Mouse (Mus musculus) heart, embryonic 10.5 days (tissue): ENCODE results near the gene Ifit3. TPM values are rescaled to one million over a fixed set of nuclear protein-coding genes. Genes with fewer than 3 reads are reported as not detected.

Source experiments
- DNase-seq: peaks from one replicate; pipeline ENCODE4 v3.0.0-alpha.2; 2017; ENCODE audit warnings: low spot score
- H3K27ac ChIP-seq: fragments of 300-500 bp; sonication (generic); 2 replicates; pipeline ENCODE4 v1.5.1; 2016; ENCODE audit warnings: mild to moderate bottlenecking
- H3K27me3 ChIP-seq: fragments of 300-500 bp; sonication (generic); 2 replicates; pipeline ENCODE4 v1.6.1; 2016; ENCODE audit warnings: mild to moderate bottlenecking; ENCODE audit not compliant: poor library complexity, insufficient read depth, severe bottlenecking
- H3K36me3 ChIP-seq: fragments of 300-500 bp; sonication (generic); 2 replicates; pipeline ENCODE4 v1.6.1; 2016; ENCODE audit warnings: mild to moderate bottlenecking, moderate library complexity
- H3K4me1 ChIP-seq: fragments of 300-500 bp; sonication (generic); 2 replicates; pipeline ENCODE4 v1.6.1; 2016; ENCODE audit warnings: mild to moderate bottlenecking
- H3K4me3 ChIP-seq: fragments of 300-500 bp; sonication (generic); 2 replicates; pipeline ENCODE4 v1.5.1; 2016; ENCODE audit warnings: mild to moderate bottlenecking, moderate library complexity
- H3K9me3 ChIP-seq: fragments of 300-500 bp; sonication (generic); 2 replicates; pipeline ENCODE4 v1.6.1; 2016; ENCODE audit warnings: mild to moderate bottlenecking, moderate library complexity
- WGBS: fragments of 180-500 bp; shearing (Covaris S2); methylation state at CpG from one replicate; pipeline ENCODE4 v1.1.7; 2016; 5-methylcytosine and 5-hydroxymethylcytosine counted together
- polyA plus RNA-seq: library from polyadenylated mRNA; unstranded; fragments of >200 nt; fragmentation: Nextera tagmentation; extraction: Ambion mirVana; gene quantifications from 2 replicates; pipeline ENCODE4 v1.2.1, GENCODE M21; 2016

Ifit3 gene
- polyA plus RNA-seq, 1 experiment from 2014 or later = 0.16 TPM

DNA sequence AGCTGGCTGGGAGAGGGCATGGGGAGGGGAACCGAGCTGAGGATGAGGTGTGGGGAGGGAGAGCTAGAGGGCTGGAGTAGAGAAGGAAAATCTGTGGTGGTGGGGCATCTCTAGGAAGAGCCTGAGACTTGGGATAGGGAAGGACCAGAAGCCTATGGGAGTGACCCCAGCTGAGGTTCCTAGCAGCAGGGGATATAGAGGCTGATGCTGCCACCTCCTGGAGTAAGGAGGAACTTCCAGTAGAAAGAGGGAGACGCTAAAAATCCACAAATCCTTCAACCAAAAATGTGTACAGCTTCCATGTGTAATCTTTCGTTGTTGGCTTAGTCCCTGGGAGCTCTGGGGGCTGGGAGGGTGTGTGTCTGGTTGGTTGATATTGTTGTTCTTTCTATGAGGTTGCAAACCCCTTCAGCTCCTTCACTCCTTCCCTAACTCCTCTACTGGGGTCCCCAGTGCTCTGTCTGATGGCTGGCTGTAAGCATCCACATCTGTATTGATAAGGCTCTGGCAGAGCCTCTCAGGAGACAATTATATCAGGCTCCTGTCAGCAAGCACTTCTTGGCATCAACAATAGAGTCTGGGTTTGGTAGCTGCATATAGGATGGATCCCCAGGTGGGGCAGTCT lies 53.7 kb downstream of the Ifit3 start:
- peaks cover 4% of the 10 kb centered on the region; the same call in 1 of the 2 replicates for H3K27me3 ChIP-seq
- 5% methylated on average over 3 of the region's 3 CpGs for WGBS
- H3K27ac ChIP-seq = no peak overlapping the region
- H3K4me1 ChIP-seq = peaks cover 5% of the 10 kb centered on the region
- DNase-seq = no peak
- H3K4me3 ChIP-seq = no peak overlapping the region
- no peaks in the 10 kb centered on the region for H3K9me3 ChIP-seq
- H3K36me3 ChIP-seq = no peaks in the 10 kb centered on the region

Other genes with a start within 250 kb of the Ifit3 start
- 2.5 and 3.0 TPM in 2 replicates for gene Ch25h, start 108.4 kb upstream of the Ifit3 start, polyA plus RNA-seq
- gene Lipa, start 56.1 kb upstream of the Ifit3 start, polyA plus RNA-seq = 32.3 and 39.3 TPM in 2 replicates
- 4.7 and 5.3 TPM in 2 replicates for gene Ifit2, start 32.8 kb upstream of the Ifit3 start, polyA plus RNA-seq
- 0.94 and 1.1 TPM in 2 replicates for gene Ifit1bl1, start 18.4 kb downstream of the Ifit3 start, polyA plus RNA-seq
- 0.07 TPM in 1 of 2 replicates, not detected in the other for gene Ifit3b, start 24.4 kb downstream of the Ifit3 start, polyA plus RNA-seq
- 0.38 and 0.42 TPM in 2 replicates for gene Ifit1bl2, start 57.2 kb downstream of the Ifit3 start, polyA plus RNA-seq
- 0.10 and 0.15 TPM in 2 replicates for gene Ifit1, start 57.3 kb downstream of the Ifit3 start, polyA plus RNA-seq
- 19.3 and 35.1 TPM in 2 replicates for gene Slc16a12, start 163.8 kb downstream of the Ifit3 start, polyA plus RNA-seq